Mouse (Mus musculus) monocyte, adult 2 months (primary cell): ENCODE measurements around the gene Mmp15.
"Not testable (repeated sequence)": the region's sequence is repeated elsewhere in the genome, so short reads cannot be mapped to it uniquely, and the experiment has no call there.

Experiments used
- DNase-seq, 2 experiments: peaks; one replicate each; pipeline ENCODE4 v3.0.0; 2022; ENCODE audit warnings: low spot score in 2 of 2, low read depth in 1 of 2

The Mmp15 gene

GRCm38 (mm10) chr8:95376309-95376999 is 24.4 kb downstream of the Mmp15 start:
- no peak for DNase-seq

DNA sequence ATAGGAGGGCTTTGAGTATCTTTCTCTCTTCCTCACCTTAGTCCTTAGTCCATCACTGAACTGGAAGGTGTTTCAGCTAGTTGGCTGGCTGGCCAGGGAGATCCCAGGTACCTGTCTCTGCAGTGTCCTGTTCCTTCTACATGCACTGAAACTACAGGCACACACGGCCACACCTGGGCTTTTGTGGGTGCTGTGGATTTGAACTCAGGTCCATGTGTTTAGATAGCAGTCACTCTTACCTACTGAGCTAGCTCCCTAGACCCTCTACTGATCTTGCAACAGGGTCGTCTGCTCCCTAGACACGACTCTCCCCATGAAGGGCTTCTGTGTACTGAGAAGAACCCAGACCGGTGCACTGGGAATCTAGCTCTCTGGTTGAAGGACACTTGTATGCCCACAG is 25.0 kb downstream of the Mmp15 start:
- DNase-seq, result no peak

DNA sequence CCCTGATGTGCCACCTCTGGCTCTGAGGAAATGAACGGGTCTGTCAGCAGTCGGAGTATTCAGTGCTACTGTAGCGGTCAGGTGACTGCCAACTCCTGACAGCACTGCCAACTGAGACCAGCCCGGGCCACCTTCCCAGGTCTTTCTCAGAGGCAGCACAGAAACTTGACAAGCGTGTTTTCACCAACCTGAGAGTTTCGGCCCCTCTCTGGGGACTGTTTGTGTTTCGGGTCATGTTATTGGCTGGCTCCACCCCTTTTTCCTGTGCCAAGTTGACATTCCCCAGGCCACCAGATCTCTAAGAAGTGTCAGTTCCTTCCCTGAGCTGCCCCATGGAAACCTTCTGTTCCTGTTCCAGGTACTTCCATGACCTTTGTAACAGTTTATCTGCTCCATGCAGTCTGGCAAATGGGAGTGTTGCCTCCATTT is 25.8 kb downstream of the Mmp15 start:
- DNase-seq, result no peak

GRCm38 (mm10) chr8:95378928-95379327 is 26.9 kb downstream of the Mmp15 start:
- not testable (repeated sequence) for DNase-seq

- DNase-seq, result no peak
These were observed 28.9 kb downstream of the Mmp15 start for GRCm38 (mm10) chr8:95380953-95381352.

GRCm38 (mm10) chr8:95381595-95381994 is 29.5 kb downstream of the Mmp15 start:
- DNase-seq, result no peak

- no peak for DNase-seq
These were observed 32.4 kb downstream of the Mmp15 start for GRCm38 (mm10) chr8:95384501-95384900.

- no peak for DNase-seq
These were observed 34.0 kb downstream of the Mmp15 start for GRCm38 (mm10) chr8:95386037-95386436.

- no peak for DNase-seq
These were observed 35.2 kb downstream of the Mmp15 start for GRCm38 (mm10) chr8:95387221-95387620.

- DNase-seq, result no peak
These were observed 35.9 kb downstream of the Mmp15 start for GRCm38 (mm10) chr8:95387936-95388335.

GRCm38 (mm10) chr8:95390312-95390711 is 38.2 kb downstream of the Mmp15 start:
- no peak for DNase-seq

DNA sequence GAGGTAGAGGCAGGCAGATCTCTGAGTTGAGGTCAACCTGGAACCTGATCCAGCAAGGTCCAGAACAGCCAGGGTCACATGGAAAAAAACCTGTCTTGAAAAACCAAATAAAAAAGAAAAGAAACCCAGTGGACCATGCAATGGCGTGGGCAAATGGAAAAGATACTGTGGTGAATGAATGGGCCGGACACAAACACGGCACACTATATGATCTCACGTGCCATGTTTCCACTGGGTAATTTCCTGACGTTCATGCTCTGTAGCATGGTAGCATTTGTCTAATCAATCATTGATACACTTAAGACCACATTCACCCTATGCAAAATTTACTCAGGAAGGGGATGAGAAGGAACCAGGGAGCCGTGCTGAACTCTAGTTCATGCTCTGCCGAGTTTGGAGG is 39.0 kb downstream of the Mmp15 start:
- DNase-seq, result no peak

DNA sequence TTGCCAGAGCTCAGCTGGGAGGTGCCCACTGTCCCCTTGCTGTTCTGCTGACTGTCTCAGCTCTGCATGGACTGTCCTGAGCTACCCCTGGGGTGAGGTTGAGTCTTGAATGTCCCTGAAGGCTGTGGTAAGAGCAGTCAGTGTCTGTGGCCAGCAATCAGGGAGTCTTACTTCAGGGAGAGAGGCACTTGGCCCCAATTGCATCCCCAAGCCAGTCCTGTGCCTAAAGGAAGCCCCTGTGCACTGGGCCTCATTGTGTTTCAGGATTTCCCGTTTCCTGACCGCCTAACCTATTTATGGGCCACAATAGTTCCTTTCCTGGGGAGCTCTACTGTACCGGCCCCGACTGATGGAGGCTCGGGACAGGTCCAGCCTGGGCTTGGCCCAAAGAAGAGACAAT is 40.5 kb downstream of the Mmp15 start:
- DNase-seq, result no peak

GRCm38 (mm10) chr8:95395186-95395918 is 43.3 kb downstream of the Mmp15 start:
- no peak for DNase-seq

GRCm38 (mm10) chr8:95396752-95397151 is 44.7 kb downstream of the Mmp15 start:
- DNase-seq, result no peak

GRCm38 (mm10) chr8:95397201-95397600 is 45.1 kb downstream of the Mmp15 start:
- no peak for DNase-seq

GRCm38 (mm10) chr8:95399131-95399530 is 47.1 kb downstream of the Mmp15 start:
- DNase-seq, result no peak

- no peak for DNase-seq
These were observed 49.0 kb downstream of the Mmp15 start for GRCm38 (mm10) chr8:95401091-95401490.

DNA sequence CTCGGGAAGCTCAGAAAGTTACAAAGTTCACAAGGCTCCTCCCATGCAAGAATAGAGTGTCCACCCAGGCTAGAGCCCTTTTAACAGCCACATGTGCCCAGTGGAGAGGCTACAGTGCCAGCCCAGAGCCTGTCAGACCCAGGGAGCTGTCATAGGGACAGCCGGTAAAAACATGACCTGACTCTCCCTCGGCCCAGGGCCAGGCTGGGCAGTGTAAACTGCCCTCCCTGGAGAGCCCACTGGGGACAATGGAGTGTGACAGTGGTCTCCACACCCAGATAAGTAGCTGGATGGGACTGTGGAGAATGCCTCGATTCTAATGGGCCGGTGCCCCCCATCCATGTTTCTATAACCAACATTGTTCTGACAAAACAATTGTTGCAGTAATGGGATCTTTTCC is 57.5 kb downstream of the Mmp15 start:
- DNase-seq, result no peak

DNA sequence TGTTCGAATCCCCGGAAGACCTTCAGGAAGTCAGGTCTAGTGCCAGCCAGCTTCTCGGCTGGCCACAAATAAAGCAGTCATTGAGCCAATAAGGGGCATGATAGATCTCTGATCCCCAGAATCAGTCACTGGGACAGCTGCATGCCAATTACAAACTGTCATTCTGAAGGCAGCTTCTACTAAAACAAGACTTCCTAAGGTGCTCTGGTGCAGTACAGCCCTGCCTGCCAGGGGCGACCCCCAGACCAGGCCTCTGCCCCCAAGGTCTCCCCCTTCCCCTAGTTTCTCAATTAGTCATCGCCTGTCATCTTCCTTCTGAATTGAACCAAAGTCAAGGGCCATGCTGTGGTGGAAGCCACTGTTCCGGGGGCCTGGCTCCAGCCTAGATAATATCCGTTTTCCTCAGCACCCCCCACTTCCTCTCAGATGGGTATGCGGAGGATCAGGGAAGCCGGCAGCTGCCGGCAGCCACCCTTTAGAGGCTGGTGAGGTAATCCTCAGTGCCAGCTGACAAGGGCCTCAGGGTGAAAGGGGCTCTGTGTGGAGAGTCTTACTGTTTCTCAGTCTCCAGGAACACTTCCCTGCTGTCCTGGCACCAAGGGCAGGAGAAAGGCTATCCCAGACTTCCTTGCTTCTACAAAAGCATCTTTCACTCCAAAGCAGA is 59.4 kb downstream of the Mmp15 start:
- DNase-seq, result no peak

GRCm38 (mm10) chr8:95422193-95422810 is 70.2 kb downstream of the Mmp15 start:
- no peak for DNase-seq
